Mouse (Mus musculus) liver, postnatal 0 days (tissue): ENCODE data around the gene Slc4a1.

Experiments
- CTCF ChIP-seq: sonication (generic); IDR thresholded peaks from 2 replicates; pipeline ENCODE4 v1.5.1; 2016; ENCODE audit warnings: antibody characterized with exemption, low read depth
- EP300 ChIP-seq: IDR thresholded peaks from 2 replicates; pipeline ENCODE4 v1.6.1; 2016; ENCODE audit warnings: antibody characterized with exemption, low read depth, mild to moderate bottlenecking

- TF ChIP-seq EP300 (no peak), CTCF (no peak)
Observed at GRCm38 (mm10) chr11:102399610-102400072, 33.6 kb upstream of the Slc4a1 start.
